Mouse (Mus musculus): ENCODE measurements around the gene Maff.

The Maff gene

DNA sequence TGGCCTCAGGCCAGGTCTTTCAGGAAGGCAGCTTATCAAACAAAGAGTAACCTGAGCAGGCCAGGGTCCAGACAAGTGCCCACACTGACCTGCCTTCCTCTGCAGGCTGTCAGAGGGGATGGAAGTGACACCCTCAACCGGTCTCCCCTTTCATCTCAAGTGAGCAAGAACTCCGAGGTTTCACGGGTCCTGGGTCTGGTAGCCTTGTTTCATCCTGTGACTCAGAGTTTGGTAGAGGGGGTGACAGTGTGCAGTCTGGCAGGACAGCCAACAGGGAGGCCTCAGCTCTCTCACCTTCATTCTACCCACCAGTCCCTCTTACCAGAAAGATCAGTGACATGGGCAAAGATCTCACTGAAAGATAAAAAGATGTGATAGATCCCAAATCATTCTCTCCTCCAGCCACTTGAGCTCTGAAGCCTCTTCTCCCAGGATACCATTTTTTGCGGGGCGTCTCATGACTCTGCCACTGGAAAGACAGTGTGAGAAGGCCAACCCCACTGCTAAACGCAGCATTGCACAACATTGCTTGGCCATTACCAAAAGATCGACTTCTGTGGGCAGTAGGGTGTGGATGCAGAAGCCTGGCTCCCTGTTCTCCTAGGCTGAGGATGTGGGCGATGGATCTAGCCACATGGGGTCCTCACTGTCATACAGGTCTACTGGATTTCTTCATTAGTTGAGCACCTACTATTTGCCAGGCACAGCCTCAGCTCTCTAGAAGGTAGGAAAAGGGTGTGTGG lies at the start of gene Maff:
Maff (plus strand) TSS at position 571 of the 743 bp plus-strand sequence.
- in situ Hi-C loops (cut with MseI, MboI), result no loop called here

DNA sequence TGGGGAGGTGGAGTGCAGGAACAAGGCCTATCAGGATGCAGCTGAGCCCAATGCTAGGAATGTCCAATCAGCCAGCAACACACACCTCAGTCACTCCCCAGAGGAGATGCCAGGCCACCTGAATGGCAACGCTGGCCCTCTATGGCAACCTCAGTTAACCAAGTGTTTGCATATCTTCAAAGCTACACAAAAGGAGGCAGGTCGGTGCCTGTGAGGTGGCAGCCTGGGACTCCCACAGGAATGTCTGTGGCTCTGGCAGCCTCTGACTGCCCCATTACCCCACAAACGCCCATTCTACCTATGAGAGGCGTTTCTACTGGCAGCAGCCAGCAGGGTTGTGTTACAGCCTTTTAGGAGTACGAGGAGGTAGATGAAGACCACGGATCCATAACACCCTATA lies 47.9 kb upstream of the Maff start:
- in situ Hi-C loops (cut with MseI, MboI), result no loop called here

DNA sequence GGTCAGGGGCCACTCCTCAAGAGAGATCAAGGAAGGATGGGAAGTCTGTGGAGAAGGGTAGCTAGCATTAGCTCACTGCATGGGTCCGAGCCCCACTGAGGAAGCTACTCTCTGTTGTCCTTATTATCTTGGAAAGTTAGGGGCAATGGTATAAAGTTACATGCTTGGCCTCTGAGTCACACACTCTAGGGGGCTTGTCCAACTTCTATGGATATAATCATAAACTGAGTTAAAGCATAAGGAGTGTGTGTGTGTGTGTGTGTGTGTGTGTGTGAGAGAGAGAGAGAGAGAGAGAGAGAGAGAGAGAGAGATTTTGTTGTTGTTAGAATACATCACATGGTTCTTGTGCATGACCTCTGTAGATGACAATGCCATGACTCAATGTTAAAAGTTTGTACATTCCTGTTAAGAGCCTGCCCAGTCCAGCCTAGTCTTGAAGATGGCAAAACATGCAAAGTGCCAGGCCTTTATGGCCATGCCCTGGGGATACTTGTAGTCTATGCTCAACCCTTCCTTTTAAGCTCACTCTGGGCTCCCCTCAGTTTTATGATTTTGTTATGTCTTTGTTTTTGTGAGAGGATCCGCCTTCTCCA lies 46.8 kb upstream of the Maff start:
- in situ Hi-C loops (cut with MseI, MboI), result no loop called here

DNA sequence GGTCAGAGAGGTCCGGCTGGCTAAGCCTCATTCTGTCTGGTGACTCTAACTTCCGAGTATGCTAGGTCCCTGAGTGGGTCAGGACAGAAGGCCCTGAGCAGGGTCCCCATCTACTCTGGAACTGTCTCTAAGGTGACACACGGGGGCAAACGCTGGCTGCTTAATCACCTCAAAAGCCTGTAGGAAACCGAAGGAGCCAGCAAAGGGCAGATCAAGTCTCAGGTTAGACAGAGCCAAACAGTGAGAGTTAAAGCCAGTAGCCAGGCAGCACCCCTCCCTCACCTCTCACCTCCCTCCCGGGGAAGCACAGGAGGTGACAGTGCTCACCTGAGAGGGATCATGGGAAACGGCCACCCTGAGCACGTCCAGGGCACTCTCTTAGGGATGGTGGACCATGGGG lies 42.7 kb upstream of the Maff start:
- in situ Hi-C loops (cut with MseI, MboI), result no loop called here

- in situ Hi-C loops (cut with MseI, MboI), result no loop called here
Observed at GRCm38 (mm10) chr15:79304832-79305231, 41.6 kb upstream of the Maff start.

DNA sequence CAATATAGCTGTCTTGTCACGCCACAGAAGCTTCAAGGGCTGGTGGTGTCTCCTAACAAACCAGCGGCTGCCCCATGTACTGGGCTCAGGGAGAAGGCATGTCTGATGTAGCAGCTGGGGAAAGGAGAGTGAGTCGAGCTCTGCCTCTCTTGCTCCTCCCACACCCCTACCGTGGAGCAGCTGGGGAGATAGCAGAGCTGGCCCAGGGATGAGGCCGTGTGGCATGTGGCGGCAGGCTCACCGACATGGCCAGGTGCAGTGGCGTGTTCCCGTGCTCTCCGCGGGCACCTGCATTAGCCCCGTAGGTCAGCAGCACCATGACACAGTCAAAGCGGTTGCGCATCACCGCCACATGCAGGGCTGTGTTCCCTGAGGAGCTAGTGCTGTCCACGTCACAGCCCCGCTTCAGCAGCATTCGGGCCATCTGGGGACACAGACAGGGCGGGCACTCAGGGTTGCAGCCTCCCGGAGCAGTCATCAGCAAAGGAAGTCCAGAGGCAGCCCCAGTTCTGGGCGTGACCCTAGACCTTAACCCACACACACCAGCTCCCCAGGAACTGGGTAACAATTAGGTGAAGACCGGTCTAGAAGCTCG lies 40.3 kb upstream of the Maff start:
- in situ Hi-C loops (cut with MseI, MboI), result no loop called here

DNA sequence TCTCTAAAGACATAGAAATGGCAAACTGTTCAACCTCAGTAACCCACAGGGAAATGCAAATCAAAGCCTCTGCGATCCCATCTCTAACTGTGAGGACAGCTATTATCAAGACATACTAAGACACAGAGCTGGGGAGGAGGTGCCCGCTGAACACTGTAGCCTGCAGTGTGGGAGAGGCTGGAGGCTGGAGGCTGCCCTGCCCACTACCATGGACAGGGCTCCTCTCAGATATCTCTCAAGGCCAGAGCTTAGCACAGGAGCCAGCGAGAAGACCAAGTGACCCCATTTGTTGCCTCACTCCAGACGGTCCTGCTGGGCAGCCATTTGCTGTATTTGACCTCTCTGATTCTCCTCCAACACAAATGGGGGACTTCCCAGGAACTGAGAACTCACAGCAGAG lies 38.6 kb upstream of the Maff start:
- in situ Hi-C loops (cut with MseI, MboI), result no loop called here

- in situ Hi-C loops (cut with MseI, MboI), result no loop called here
Observed at GRCm38 (mm10) chr15:79313848-79314369, 32.5 kb upstream of the Maff start.

- in situ Hi-C loops (cut with MseI, MboI), result no loop called here
Observed at GRCm38 (mm10) chr15:79321733-79322190, 24.7 kb upstream of the Maff start.

DNA sequence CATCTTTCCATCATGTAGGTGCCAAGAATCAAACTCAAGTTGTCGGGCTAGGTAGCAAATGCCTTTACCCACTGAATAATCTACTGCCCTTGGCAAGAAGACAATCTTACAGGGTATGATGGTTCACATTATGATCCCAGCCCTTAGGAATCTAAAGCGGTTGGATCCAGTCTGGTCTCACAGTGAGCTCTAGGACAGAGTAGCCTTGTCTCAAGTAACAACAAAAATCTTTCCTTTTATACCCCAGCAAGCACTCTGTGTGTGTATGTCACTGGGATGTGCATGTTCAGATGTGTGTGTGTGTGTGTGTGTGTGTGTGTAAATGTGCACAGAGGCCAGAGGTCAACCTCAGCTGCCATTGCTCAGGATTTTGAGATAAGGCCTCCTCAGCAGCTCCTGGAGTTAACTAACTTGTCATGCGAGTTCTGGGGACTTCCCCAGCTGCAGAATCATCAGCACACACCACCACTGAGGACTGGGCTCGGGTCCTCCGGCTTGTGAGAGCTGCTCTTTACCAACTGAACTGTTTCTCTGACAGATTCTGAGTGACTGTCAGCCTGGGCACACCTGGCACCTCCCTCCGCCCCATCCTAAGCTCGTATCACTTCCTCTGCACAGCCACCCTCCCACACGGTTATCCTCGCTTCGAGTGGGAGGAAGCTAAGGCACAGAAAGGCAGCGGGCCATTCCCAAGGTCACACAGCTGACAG lies 24.0 kb upstream of the Maff start:
- in situ Hi-C loops (cut with MseI, MboI), result no loop called here

DNA sequence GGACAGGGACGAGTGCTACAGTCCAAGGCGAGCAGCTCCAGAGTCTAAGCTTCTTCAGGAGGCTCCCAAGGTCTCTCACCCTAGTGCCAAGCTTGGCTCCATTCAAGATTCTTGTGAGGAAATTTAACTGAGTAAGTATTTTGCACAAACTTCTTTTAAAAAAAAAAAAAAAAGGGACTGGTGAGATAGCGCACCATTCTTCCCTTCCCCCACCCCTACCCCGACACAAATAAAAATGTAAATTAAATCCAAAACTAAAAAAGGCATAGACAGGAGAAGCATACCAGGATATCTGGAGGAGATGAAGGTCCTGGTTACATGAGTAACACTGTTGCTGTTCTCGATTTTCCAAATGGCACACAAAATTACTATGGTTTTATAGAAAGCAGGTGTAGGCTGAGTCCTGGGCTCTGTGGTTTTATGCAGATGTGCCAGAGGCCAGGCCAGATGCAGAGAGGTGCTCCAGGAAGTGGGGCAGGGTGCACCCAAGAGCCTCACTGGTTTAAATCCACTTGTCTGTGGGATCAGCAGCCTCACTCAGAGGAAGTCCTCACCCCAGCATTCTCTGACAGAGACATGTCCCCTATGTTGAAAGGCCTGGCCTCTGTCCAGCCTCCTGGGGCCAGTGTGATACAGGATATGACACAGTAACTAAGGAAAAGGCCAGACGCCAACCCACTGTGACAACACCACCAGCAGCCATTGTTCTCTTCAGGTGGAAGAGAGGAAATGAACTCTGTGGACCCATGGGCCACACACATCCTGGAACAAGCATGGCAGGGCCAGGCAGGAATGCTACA lies 23.2 kb upstream of the Maff start:
- in situ Hi-C loops (cut with MseI, MboI), result no loop called here

- in situ Hi-C loops (cut with MseI, MboI), result no loop called here
Observed at GRCm38 (mm10) chr15:79323791-79324155, 22.6 kb upstream of the Maff start.

DNA sequence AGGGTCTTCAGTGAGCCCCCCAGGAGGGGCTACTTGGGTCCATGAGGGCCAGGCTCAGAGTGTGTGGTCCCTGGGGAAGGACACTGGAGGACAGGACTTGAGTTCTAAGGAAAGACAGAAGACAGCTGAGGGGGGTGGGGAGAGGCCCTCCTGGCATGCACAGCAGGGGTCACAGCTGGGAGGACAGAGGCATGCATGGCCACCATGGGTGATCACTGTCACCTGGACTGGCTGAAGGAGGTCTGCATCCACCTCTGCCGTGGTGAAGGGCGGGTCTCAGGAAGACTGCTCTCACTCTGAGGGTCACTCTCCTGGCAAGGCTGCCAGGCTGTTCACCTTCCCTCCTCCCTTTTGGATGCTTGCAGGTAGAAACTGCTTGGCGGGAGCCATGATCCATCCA lies 22.0 kb upstream of the Maff start:
- in situ Hi-C loops (cut with MseI, MboI), result no loop called here

DNA sequence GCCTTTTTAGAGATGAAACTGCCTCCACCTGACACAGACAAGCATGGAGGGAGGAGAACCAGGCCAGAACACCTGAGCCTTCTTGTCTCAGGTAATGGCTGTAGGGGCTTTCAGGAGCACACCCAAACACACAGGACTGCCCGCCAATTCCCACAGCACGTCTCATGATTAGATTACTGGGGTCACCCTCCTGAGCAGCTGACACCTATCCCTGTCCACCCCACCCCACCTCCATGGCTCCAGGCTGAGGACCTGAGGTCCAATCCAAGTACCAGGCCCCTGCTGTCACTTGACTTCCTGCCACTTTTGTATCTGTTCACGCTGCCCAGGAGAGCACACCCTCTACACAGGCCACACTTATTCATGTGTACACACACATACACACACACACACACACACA lies 20.7 kb upstream of the Maff start:
- in situ Hi-C loops (cut with MseI, MboI), result no loop called here

DNA sequence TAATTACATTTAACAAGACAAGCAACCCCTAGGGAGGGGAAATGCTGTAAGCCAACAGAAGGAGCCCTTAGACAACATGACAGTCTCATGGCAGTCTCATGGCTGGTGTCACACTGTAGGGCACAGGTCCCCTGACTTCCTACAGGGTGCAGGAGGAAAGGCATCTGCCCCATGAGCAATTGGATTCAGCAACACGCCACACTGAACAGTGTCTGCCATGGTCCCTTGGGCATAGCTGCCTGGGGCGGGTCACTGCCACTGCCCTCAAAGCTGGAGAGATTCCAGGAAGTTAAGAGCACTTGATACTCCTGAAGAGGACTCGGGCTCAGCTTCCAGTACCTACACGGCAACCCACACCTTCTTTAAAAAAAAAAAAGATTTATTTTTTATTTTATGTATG lies 20.2 kb upstream of the Maff start:
- in situ Hi-C loops (cut with MseI, MboI), result no loop called here

- in situ Hi-C loops (cut with MseI, MboI), result no loop called here
Observed at GRCm38 (mm10) chr15:79326971-79327961, 19.2 kb upstream of the Maff start.

GRCm38 (mm10) chr15:79328058-79328938 lies 18.1 kb upstream of the Maff start, which contains the start of gene Pla2g6:
Pla2g6 (minus strand) TSS chr15:79328390.
- in situ Hi-C loops (cut with MseI, MboI), result no loop called here

GRCm38 (mm10) chr15:79328939-79329275 lies 17.5 kb upstream of the Maff start:
- in situ Hi-C loops (cut with MseI, MboI), result no loop called here

- in situ Hi-C loops (cut with MseI, MboI), result no loop called here
Observed at GRCm38 (mm10) chr15:79329346-79329978, 17.0 kb upstream of the Maff start.
